26 mouse cellular contexts compared by ENCODE assay signal in genomic region chr13:101805559-101806091, GRCm38 (mm10). TPM values are rescaled to one million over a fixed set of nuclear protein-coding genes. Genes with fewer than 3 reads are reported as not detected.
A peak's percentile ranks its signal among the peaks of the same experiment; 100 is the strongest.
DNase-seq lines count a peak whose midpoint lies in the region; ATAC-seq and TF ChIP-seq lines count a peak whose summit lies in the region.
"Had no signal": no experiment of that assay in that cellular context is flagged by ENCODE, and none has a peak within 500 bp of the region (broad histone marks: within the 10 kb centered on the region; RNA-seq: fewer than 3 reads in every experiment).

No protein-coding gene starts in this region.

- H3K4me1 ChIP-seq in megakaryocyte, embryonic 14.5 days: peaks cover 12% of the 10 kb centered on the region
- peaks cover 22% of the 10 kb centered on the region for H3K4me1 ChIP-seq in G1E (ENCODE audit: insufficient read depth, low read depth, low read length)
- 0 out of 2 replicates have a peak, but pooled peaks cover 4% of the 10 kb centered on the region for H3K4me1 ChIP-seq in hindbrain, postnatal 0 days (ENCODE audit: insufficient read depth, low read length)

- no peak overlapping the region for H3K27ac ChIP-seq in hindbrain, postnatal 0 days
- H3K27ac ChIP-seq: forebrain, embryonic 10.5 days; heart, embryonic 15.5 days; hindbrain, embryonic 14.5 days had no signal

- TF ChIP-seq CTCF in G1E (IDR thresholded peaks at IDR 0.05; ENCODE audit: low read depth, low read length): no peak
- TF ChIP-seq CTCF in hindbrain, postnatal 0 days (IDR thresholded peaks at IDR 0.05; ENCODE audit: low read depth): no peak

- WGBS in hindbrain, postnatal 0 days: 80% methylated on average over 3 of the region's 3 CpGs

- ATAC-seq in megakaryocyte, adult 5-6 weeks (ENCODE audit: poor library complexity, severe bottlenecking): no peak
- ATAC-seq in G1E (ENCODE audit: extremely low read depth, insufficient number of reproducible peaks, low FRiP score, poor library complexity, severe bottlenecking): peak; percentile 86
- peak; percentile 43; the same call in 1 of the 2 replicates for ATAC-seq in granulocyte monocyte progenitor cell, adult 5-6 weeks (replicated peaks; ENCODE audit: poor library complexity, severe bottlenecking)
- no peak for ATAC-seq in hindbrain, postnatal 0 days
- ATAC-seq: activated CD4-positive, CD25-positive, alpha-beta regulatory T cell, adult 4 months; CD4-positive, CD25-positive, alpha-beta regulatory T cell, adult 4 months; forebrain, embryonic 14.5 days; forebrain, postnatal 0 days; intestine, postnatal 0 days had no signal

- no peaks in the 10 kb centered on the region for H3K36me3 ChIP-seq in megakaryocyte, embryonic 14.5 days (replicated peaks; ENCODE audit: low read length)
- no peaks in the 10 kb centered on the region for H3K36me3 ChIP-seq in G1E (replicated peaks)
- no peaks in the 10 kb centered on the region for H3K36me3 ChIP-seq in hindbrain, postnatal 0 days (ENCODE audit: insufficient read depth, low read length)
- H3K36me3 ChIP-seq: forebrain, embryonic 10.5 days; heart, embryonic 12.5 days; heart, embryonic 15.5 days had no signal

- peaks cover 9% of the 10 kb centered on the region; the same call in 1 of the 2 replicates for H3K9me3 ChIP-seq in megakaryocyte, embryonic 14.5 days
- no peaks in the 10 kb centered on the region for H3K9me3 ChIP-seq in G1E (replicated peaks)
- H3K9me3 ChIP-seq in hindbrain, postnatal 0 days (ENCODE audit: low read length): no peaks in the 10 kb centered on the region
- H3K9me3 ChIP-seq: forebrain, embryonic 10.5 days; heart, embryonic 15.5 days had no signal

- peaks cover 25% of the 10 kb centered on the region for H3K27me3 ChIP-seq in megakaryocyte, embryonic 14.5 days (replicated peaks)
- peaks cover 48% of the 10 kb centered on the region for H3K27me3 ChIP-seq in G1E (ENCODE audit: insufficient read depth, low read length)
- no peaks in the 10 kb centered on the region for H3K27me3 ChIP-seq in hindbrain, postnatal 0 days (ENCODE audit: insufficient read depth, low read length)
- H3K27me3 ChIP-seq: heart, embryonic 15.5 days had no signal

- no peak overlapping the region for H3K4me2 ChIP-seq in hindbrain, postnatal 0 days (ENCODE audit: low read depth, low read length)
- H3K4me2 ChIP-seq: heart, embryonic 12.5 days; heart, embryonic 15.5 days; hindbrain, embryonic 14.5 days had no signal

- H3K4me3 ChIP-seq in megakaryocyte, embryonic 14.5 days (replicated peaks): peak overlapping the region; percentile 18
- H3K4me3 ChIP-seq in G1E (ENCODE audit: low read depth, low read length): no peak overlapping the region
- H3K4me3 ChIP-seq in hindbrain, postnatal 0 days (ENCODE audit: low read length): no peak overlapping the region
- H3K4me3 ChIP-seq: forebrain, embryonic 10.5 days; heart, embryonic 12.5 days; heart, embryonic 15.5 days had no signal

- H3K9ac ChIP-seq in hindbrain, postnatal 0 days (replicated peaks; ENCODE audit: low read length): no peak overlapping the region
- H3K9ac ChIP-seq: forebrain, postnatal 0 days; heart, embryonic 12.5 days; heart, embryonic 15.5 days; hindbrain, embryonic 14.5 days had no signal

- no peak for DNase-seq in G1E (ENCODE audit: low spot score)
- DNase-seq in lung, postnatal 36 days: no peak
- DNase-seq in frontal cortex, postnatal 10 days (ENCODE audit: low spot score in 2 of 2): no peak
- DNase-seq in hindbrain, postnatal 0 days (ENCODE audit: low spot score): no peak
- DNase-seq: adrenal gland, adult 8-10 months; adrenal gland, postnatal 25 days; cerebellum, adult 11-12 months; cerebellum, adult 8-10 months; cerebellum, postnatal 10 days; cerebellum, postnatal 36 days; forebrain, postnatal 0 days; gastrocnemius, postnatal 36 days; heart, adult 18-20 months; heart, postnatal 14 days; heart, postnatal 4 days had no signal

RNA-seq across cellular contexts. Expression of gene Pik3r1, which starts 37.6 kb away (rescaled TPM):
- 3.9 and 4.2 TPM in 2 replicates for polyA plus RNA-seq in megakaryocyte, embryonic 14.5 days (2012; ENCODE audit: insufficient read depth, low replicate concordance)
- total RNA-seq in megakaryocyte, adult 5-6 weeks (2015): 67.7 and 93.8 TPM in 2 replicates
- total RNA-seq in megakaryocyte, adult 5-6 weeks (2017): 56.5 and 69.6 TPM in 2 replicates
- total RNA-seq in G1E (2014; fragmentation: Nextera tagmentation): 102 and 150 TPM in 2 replicates
- 86.2 and 111 TPM in 2 replicates for total RNA-seq in G1E (2017)
- 9.3 and 11.3 TPM in 2 replicates for polyA plus RNA-seq in G1E (2012)
- 62.1 and 70.9 TPM in 2 replicates for total RNA-seq in granulocyte monocyte progenitor cell, adult 5-6 weeks (2014; fragmentation: Nextera tagmentation)
- 84.2 and 102 TPM in 2 replicates for total RNA-seq in granulocyte monocyte progenitor cell, adult 5-6 weeks (2017)
- total RNA-seq in hindbrain, postnatal 0 days (2014; rRNA removed): 95.6 and 111 TPM in 2 replicates
- polyA plus RNA-seq in hindbrain, postnatal 0 days (2015; fragmentation: Nextera tagmentation; extraction: Ambion mirVana): 56.2 and 58.1 TPM in 2 replicates

Comparison
In these comparisons a context has a peak if more than half of its experiments do, and no peak if none do; other contexts are left out.
1. ATAC-seq: peak in G1E (single experiment) and granulocyte monocyte progenitor cell, adult 5-6 weeks (single experiment); none in megakaryocyte, adult 5-6 weeks (single experiment) and hindbrain, postnatal 0 days (single experiment).